In the genomic region with DNA sequence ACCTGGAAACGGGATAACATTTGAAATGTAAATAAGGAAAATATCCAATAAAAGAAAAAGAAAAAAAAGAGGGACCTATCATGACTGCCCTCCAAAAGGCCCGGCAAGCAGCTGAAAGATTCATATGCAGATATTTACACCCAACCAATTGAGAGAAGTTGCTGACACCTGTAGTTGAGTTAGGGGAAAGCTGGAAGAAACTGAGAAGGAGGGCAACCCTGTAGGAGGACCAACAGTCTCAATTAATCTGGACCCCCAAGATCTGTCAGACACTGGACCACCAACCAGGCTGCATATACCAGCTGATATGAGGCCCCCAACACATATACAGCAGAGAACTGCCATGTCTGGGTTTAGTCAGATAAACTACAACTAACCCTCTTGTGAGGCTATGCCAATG, we compare ENCODE assay signal across 26 mouse cellular contexts.
"Had no signal": no experiment of that assay in that cellular context is flagged by ENCODE, and none has a peak within 500 bp of the region (broad histone marks: within the 10 kb centered on the region; RNA-seq: fewer than 3 reads in every experiment).

No protein-coding gene starts in this region.

- H3K4me1 ChIP-seq: heart, embryonic 15.5 days; hindbrain, embryonic 10.5 days; hindbrain, embryonic 12.5 days; kidney, embryonic 15.5 days; limb, embryonic 10.5 days had no signal

- DNase-seq: gastrocnemius, adult 2 months; gastrocnemius, postnatal 10 days; gastrocnemius, postnatal 25 days; heart, adult 2 months; heart, postnatal 14 days; heart, postnatal 4 days; kidney, adult 18-20 months; kidney, adult 8-10 months; kidney, postnatal 14 days; kidney, postnatal 36 days; layer of hippocampus, adult 9-11 months; layer of hippocampus, postnatal 36 days; liver had no signal

- H3K4me3 ChIP-seq: gastrocnemius, adult 2 months; heart, adult 2 months; heart, embryonic 13.5 days; heart, embryonic 15.5 days; hindbrain, embryonic 10.5 days; hindbrain, embryonic 12.5 days; intestine, embryonic 15.5 days; kidney, embryonic 15.5 days; left cerebral cortex, adult 2 months; limb, embryonic 10.5 days; limb, embryonic 12.5 days; liver, embryonic 12.5 days had no signal

- H3K27ac ChIP-seq: gastrocnemius, adult 2 months; heart, embryonic 13.5 days; heart, embryonic 15.5 days; hindbrain, embryonic 10.5 days; hindbrain, embryonic 12.5 days; hindbrain, embryonic 14.5 days; kidney, embryonic 15.5 days; kidney, postnatal 0 days; left cerebral cortex, adult 2 months; limb, embryonic 10.5 days; limb, embryonic 12.5 days; liver, embryonic 12.5 days; liver, embryonic 14.5 days had no signal
